Mouse (Mus musculus): ENCODE measurements around the gene Fam129b. TPM values are rescaled to one million over a fixed set of nuclear protein-coding genes. Genes with fewer than 3 reads are reported as not detected.

The Fam129b gene
- polyA plus RNA-seq, 1 experiment from 2014 or later: 185 TPM

DNA sequence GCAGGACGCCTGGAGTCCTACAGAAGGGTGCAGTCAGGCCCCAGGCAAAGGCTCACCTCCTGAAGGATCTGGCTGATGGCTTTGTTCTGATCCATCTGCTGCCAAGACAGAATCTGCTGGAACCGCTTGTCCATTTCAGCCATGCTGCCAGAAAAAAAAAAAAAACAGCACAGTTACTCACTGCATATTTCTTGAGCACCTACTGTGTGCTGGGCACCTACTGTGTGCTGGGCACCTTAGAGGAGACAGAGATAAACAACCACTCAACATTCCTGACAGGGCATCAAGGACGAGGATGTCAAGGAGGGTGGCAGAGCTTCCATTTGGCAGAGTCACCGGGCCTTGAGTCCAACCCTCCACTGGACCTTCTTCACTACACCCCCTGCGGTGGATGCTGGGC lies 62.8 kb downstream of the Fam129b start:
- H3K36me3 ChIP-seq (ENCODE audit: inconsistent target): peaks cover 70% of the 10 kb centered on the region; the same call in 1 of the 2 replicates
- 90% methylated on average over 5 of the region's 5 CpGs for WGBS (ENCODE audit: missing documents)
- H3K4me3 ChIP-seq (ENCODE audit: inconsistent target): no peak overlapping the region
- H3K79me2 ChIP-seq (ENCODE audit: inconsistent target): no peaks in the 10 kb centered on the region
- no peak overlapping the region for H3K27ac ChIP-seq

DNA sequence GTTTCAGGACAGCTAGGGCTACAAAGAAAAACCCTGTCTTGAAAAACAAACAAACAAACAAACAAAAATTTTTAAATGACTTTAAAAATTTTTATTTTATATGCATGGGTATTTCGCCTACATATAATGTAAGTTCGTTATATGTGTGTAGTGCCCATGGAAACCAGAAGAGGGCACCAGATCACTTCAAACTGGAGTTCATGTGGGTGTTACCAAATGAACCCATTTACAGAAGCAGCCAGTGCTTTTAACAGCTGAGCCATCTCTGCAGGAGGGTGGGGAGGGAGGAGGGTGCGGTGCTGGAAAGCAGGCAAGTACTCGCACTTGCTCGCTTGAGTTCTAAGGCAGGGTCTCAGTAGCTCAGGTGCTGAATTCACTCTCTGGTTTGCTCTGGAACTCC lies 63.5 kb downstream of the Fam129b start:
- peaks cover 70% of the 10 kb centered on the region; the same call in 1 of the 2 replicates for H3K36me3 ChIP-seq (ENCODE audit: inconsistent target)
- H3K79me2 ChIP-seq (ENCODE audit: inconsistent target): no peaks in the 10 kb centered on the region
- no peak overlapping the region for H3K4me3 ChIP-seq (ENCODE audit: inconsistent target)
- no peak overlapping the region for H3K27ac ChIP-seq
- WGBS (ENCODE audit: missing documents): 88% methylated on average over 5 of the region's 5 CpGs

DNA sequence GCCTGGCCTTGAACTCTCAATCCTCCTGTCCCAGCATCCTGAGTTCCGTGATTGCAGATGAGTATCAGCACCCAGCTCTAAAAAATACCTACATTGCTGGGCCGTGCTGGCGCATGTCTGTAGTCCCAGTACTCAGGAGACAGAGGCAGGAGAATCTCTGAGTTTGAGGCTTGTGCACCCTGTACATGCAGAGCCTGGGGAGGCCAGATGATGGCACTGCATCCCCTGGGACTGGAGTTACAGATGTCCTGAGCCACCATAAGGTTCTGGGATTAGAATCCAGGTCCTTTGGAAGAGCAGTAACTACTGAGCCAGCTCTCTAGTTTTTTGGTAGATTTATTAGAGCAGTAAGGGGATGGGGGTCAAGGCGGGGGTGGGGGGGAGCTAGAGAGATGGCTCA lies 64.6 kb downstream of the Fam129b start:
- Histone ChIP-seq H3K79me2 (ENCODE audit: inconsistent target) (no peaks in the 10 kb centered on the region), H3K4me3 (ENCODE audit: inconsistent target) (no peak overlapping the region), H3K36me3 (ENCODE audit: inconsistent target) (peaks cover 70% of the 10 kb centered on the region; the same call in 1 of the 2 replicates), H3K27ac (no peak overlapping the region)
- 97% methylated on average over 4 of the region's 4 CpGs for WGBS (ENCODE audit: missing documents)

DNA sequence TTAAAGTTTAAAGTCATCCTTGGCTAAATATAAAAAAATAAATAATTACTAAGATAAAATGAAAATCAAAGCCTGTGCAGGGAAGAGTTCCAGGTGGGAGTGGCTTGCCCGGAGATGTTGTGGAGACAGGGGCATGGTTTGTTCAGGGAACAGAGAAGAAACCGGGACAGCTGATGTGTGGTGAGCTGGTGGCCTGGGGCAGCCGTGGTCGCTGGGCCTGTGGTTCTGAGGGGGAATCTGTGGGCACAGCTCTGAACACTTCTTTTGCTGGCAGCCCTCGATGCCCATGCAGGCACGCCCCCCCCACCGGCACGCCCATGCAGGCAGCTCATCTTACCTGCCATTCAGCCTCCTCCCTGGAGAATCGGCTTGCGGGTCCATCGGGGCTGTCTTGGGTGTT lies 71.5 kb downstream of the Fam129b start:
- H3K4me3 ChIP-seq (ENCODE audit: inconsistent target): no peak overlapping the region
- peaks cover 54% of the 10 kb centered on the region; the same call in 1 of the 2 replicates for H3K36me3 ChIP-seq (ENCODE audit: inconsistent target)
- H3K79me2 ChIP-seq (ENCODE audit: inconsistent target): no peaks in the 10 kb centered on the region
- 78% methylated on average over 11 of the region's 11 CpGs for WGBS (ENCODE audit: missing documents)
- no peak overlapping the region for H3K27ac ChIP-seq

DNA sequence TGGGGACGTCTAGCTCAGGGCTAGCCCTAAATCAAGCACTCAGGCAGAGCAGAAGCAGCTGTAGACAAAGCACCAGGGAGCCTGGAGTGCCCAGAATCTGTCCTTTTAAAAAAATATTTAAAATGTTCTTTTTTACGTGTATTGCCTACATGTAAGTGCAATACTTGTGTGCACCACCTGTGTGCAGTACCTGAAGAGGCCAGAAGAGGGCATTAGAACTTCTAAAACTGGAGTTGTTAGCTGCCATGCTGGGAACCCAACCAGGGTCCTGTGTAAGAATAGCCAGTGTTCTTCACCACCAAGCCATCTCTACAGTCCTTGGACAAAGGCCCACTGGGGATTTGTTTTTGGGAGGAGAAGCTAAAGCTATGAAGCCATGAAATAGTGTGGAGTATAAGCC lies 78.7 kb downstream of the Fam129b start:
- Histone ChIP-seq H3K79me2 (ENCODE audit: inconsistent target) (no peaks in the 10 kb centered on the region), H3K36me3 (ENCODE audit: inconsistent target) (peaks cover 58% of the 10 kb centered on the region), H3K27ac (no peak overlapping the region), H3K4me3 (ENCODE audit: inconsistent target) (no peak overlapping the region)
- 100% methylated on average over 1 of the region's 2 CpGs for WGBS (ENCODE audit: missing documents)

DNA sequence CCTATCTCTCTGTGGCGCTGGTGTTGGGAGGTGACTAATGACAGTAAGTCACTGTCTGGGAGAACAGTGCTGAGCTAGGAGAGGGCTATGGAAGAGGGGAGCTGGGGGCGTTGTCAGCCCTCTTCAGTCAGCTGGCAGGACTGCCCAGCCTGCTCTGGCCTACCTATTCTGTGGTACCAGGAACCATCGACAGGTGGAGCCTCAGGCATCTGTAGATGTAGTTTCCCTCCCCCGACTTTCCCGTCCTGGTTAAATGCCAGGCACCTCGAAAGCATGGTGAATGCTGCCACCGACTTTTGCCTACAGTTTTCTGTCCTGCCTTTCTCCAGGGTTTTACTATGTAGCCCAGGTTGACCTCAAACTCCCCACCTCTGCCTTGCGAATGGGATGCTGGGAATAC lies 81.4 kb downstream of the Fam129b start:
- Histone ChIP-seq H3K27ac (no peak overlapping the region), H3K79me2 (ENCODE audit: inconsistent target) (peaks cover 14% of the 10 kb centered on the region), H3K4me3 (ENCODE audit: inconsistent target) (no peak overlapping the region), H3K36me3 (ENCODE audit: inconsistent target) (peaks cover 58% of the 10 kb centered on the region)
- WGBS (ENCODE audit: missing documents): 74% methylated on average over 8 of the region's 8 CpGs

DNA sequence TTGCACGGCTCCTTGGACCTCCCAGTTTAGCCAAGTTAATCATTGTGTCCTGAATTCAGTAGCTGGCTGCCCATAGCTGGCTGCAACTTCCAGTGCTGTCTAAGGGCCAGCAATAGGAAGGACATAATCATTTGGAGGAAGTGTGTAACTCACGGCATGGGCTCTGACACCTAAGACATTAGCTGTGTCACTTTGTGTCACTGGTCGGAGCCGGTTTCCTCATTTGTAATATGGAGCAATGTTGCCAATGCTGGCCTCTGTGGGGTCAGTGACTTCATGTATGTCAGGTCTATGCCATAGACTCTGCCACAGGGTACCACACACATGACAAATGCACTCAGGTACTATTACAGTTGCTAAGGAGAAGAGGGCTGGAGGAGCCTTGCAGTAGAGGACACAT lies 84.4 kb downstream of the Fam129b start:
- Histone ChIP-seq H3K4me3 (ENCODE audit: inconsistent target) (peak overlapping the region; percentile 74), H3K79me2 (ENCODE audit: inconsistent target) (peaks cover 39% of the 10 kb centered on the region), H3K36me3 (ENCODE audit: inconsistent target) (peaks cover 43% of the 10 kb centered on the region), H3K27ac (peak overlapping the region; percentile 64)
- 50% methylated on average over 4 of the region's 4 CpGs for WGBS (ENCODE audit: missing documents)

DNA sequence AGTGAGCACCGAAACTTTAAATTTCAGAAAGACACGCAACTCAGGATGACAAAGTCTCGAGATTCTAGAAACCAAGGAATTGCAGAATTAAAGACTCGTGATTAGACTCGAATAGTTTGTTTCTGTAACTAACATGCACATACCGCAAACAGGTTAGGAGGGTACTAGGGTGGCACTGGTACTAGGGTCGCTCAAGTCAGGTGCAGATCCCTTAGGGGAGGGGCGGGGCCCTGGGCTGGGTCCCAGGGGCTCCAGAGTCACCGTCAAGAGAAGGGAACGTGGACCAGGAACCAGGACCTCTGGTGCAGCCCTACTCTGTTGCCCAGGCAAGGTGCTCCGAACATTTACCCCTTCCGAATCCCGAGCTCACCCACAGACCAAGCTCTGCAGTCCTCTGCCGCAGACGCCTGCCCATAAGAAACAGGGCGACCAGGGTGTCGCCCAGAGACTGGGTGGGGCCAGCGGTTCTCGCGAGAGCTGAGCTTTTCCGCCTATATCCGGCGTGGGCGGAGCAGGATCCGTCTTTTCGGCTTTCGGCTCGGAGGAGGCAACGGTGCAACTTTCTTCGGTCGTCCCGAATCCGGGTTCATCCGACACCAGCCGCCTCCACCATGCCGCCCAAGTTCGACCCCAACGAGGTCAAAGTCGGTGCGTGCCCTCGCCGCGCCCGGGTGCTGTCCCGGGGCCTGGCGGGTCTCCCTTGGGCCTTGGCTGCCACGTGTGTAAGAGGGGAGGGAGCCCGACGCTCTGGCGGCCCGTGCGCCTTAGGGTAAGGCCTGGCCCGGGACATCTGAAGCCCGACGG lies 85.5 kb downstream of the Fam129b start, which contains the start of the genes Rpl12 and Lrsam1:
Rpl12 (plus strand) TSS at position 368 of the 804 bp plus-strand sequence.
Lrsam1 (minus strand) TSS at position 423 of the 804 bp plus-strand sequence.
- H3K27ac ChIP-seq: peak within 1 kb of the TSS; percentile 70
- peaks cover 31% of the 10 kb centered on the region; the same call in 1 of the 2 replicates for H3K36me3 ChIP-seq (ENCODE audit: inconsistent target)
- H3K79me2 ChIP-seq (ENCODE audit: inconsistent target): peaks cover 39% of the 10 kb centered on the region
- WGBS (ENCODE audit: missing documents): 5% methylated on average over 36 of the region's 55 CpGs
- H3K4me3 ChIP-seq (ENCODE audit: inconsistent target): peak within 1 kb of the TSS; percentile 77

DNA sequence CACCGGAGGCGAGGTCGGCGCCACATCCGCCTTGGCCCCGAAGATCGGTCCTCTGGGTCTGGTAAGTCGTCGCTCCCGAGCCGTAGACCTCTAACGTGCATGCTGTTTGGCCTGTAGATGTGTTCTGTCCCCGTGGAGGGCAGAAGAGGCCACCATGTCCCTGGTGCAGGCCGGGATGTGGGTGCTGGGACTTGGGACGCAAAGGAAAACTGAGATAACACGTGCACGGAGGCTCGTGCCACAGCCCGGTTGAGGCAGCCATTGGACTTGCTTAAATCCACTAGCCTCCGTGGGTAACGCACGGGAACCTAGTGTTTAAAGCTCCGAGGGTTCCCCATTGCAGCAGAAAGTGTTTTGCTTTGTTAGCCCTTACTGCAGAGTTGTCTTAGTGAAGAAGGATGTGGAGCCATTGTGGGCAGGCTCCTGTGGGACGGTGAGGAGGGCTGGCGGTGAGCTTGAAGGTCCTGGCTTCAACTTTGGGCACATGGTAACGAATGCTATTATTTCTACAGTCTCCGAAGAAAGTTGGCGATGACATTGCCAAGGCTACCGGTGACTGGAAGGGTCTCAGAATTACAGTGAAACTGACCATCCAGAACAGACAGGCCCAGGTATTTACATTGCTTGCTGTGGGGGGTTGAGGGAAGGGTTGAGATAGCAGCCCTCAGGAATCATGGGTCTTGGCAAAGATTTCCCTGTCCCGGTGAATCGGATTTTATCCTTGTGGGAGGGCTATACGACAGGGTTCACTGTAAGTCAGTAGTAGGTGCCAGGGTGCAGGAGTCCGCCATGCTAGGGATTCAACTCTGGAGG lies 86.4 kb downstream of the Fam129b start:
- Histone ChIP-seq H3K4me3 (ENCODE audit: inconsistent target) (peak overlapping the region; percentile 77), H3K79me2 (ENCODE audit: inconsistent target) (peaks cover 41% of the 10 kb centered on the region)
- WGBS (ENCODE audit: missing documents): 2% methylated on average over 31 of the region's 33 CpGs

DNA sequence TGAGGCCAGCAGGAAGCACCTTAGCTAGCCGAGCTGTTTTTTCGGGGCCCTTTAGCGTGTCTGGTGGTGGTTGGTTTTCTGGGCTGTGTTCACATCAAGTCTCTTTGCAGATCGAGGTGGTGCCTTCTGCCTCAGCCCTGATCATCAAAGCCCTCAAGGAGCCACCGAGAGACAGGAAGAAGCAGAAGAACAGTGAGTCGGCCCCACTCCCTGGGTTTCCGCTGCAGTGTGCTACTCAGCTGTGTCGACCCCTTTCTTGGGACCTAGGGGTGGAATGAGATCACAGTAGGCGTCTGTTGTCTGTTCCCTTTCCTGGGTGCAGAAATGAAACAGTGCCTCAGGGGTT lies 86.9 kb downstream of the Fam129b start:
- H3K79me2 ChIP-seq (ENCODE audit: inconsistent target): peaks cover 47% of the 10 kb centered on the region
- H3K27ac ChIP-seq: peak overlapping the region; percentile 70
- 8% methylated on average over 9 of the region's 9 CpGs for whole genome bisulfite sequencing (ENCODE audit: missing documents)
- H3K36me3 ChIP-seq (ENCODE audit: inconsistent target): peaks cover 17% of the 10 kb centered on the region; the same call in 1 of the 2 replicates
- H3K4me3 ChIP-seq (ENCODE audit: inconsistent target): peak overlapping the region; percentile 77

More for the DNA sequence above, 86.4 kb downstream of the Fam129b start:
- Histone ChIP-seq H3K36me3 (ENCODE audit: inconsistent target) (peaks cover 23% of the 10 kb centered on the region; the same call in 1 of the 2 replicates), H3K27ac (peak overlapping the region; percentile 70)

DNA sequence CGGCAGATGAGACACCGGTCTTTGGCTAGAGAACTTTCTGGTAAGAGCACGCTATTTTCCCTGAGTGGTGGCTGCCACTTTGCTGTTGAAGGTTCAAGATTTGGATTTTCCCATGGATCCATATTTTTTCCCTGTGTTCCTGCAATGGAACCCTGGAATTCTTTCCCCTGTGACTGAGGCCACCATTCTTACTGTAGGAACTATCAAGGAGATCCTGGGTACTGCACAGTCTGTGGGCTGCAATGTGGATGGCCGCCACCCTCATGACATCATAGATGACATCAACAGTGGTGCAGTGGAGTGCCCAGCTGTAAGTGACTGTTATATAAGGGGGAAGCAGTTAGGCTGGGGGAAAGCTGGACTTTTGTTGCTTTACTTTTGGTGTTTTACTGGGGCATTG lies 87.6 kb downstream of the Fam129b start:
- 69% methylated on average over 4 of the region's 4 CpGs for WGBS (ENCODE audit: missing documents)
- H3K27ac ChIP-seq: peak overlapping the region; percentile 70
- peak overlapping the region; percentile 77; the same call in 1 of the 2 replicates for H3K4me3 ChIP-seq (ENCODE audit: inconsistent target)
- peaks cover 10% of the 10 kb centered on the region; the same call in 1 of the 2 replicates for H3K36me3 ChIP-seq (ENCODE audit: inconsistent target)
- peaks cover 52% of the 10 kb centered on the region for H3K79me2 ChIP-seq (ENCODE audit: inconsistent target)

DNA sequence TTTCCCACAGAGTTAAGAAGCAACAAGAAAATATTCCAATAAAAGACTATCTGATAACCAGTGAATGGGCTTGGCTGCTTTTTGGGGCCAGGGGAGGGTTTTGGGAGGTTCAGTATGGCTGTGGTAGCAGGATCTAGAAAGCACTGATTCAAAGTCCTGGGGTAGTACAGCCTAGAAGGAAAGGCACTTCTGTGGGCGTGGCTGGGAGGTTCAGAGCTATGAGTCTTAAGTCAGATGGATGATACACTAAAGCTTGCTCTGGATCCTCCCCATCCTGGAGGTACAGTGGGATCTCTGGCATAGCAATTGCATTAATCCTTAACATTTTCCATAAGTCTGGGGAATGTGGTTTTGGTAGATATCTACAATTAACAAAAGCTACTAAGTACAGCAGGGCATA lies 88.1 kb downstream of the Fam129b start:
- Histone ChIP-seq H3K36me3 (ENCODE audit: inconsistent target) (peaks cover 8% of the 10 kb centered on the region; the same call in 1 of the 2 replicates), H3K4me3 (ENCODE audit: inconsistent target) (no peak overlapping the region; the same call in 1 of the 2 replicates), H3K79me2 (ENCODE audit: inconsistent target) (peaks cover 52% of the 10 kb centered on the region), H3K27ac (peak overlapping the region; percentile 70)
- WGBS (ENCODE audit: missing documents): 78% methylated on average over 1 of the region's 1 CpGs

DNA sequence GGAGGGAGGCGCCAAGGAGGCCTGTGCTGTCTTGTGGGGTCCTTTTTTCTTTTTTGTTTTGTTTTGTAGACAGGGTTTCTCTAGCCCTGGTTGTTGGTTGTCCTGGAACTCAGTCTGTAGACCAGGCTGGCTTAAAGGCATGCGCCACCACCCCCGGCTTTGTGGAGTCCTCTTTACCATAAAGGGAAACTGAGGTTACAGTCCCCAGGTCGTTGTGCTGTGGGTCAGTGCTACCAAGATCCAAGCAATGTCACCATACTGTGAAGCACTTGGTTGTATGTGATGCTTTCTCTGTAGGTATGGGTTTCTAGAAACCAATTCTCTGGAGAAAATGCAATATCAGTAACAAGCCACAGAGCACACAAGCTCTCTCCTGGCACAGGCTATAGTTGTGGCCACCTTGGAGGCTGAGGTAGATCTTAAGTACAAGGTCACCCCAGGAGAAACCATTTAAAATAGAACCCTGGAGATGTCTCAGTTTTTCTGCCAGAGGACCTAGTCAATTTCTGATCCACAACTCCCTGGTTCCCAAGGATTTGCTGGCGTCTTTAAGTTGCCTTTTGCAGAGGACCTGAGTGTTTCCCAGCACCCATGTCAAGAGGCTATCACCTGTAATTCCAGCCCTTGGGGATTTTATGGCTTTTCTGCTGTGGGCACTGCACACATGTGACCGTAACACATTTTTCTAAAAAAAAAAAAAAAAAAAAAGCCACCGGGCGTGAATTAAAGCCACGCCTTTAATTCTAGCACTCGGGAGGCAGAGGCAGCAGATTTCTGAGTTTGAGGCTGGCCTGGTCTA lies 88.9 kb downstream of the Fam129b start:
- WGBS (ENCODE audit: missing documents): 45% methylated on average over 8 of the region's 10 CpGs
- Histone ChIP-seq H3K4me3 (ENCODE audit: inconsistent target) (no peak overlapping the region), H3K27ac (peak overlapping the region; percentile 70), H3K36me3 (ENCODE audit: inconsistent target) (peaks cover 8% of the 10 kb centered on the region; the same call in 1 of the 2 replicates), H3K79me2 (ENCODE audit: inconsistent target) (peaks cover 52% of the 10 kb centered on the region)

Measured in macrophage (primary cell).